22 mouse cellular contexts compared by ENCODE assay signal in genomic region chr5:66124931-66125330, GRCm38 (mm10). TPM values are rescaled to one million over a fixed set of nuclear protein-coding genes. Genes with fewer than 3 reads are reported as not detected.
DNase-seq lines count a peak whose midpoint lies in the region; ATAC-seq lines count a peak whose summit lies in the region.
"Had no signal": no experiment of that assay in that cellular context is flagged by ENCODE, and none has a peak within 500 bp of the region (broad histone marks: within the 10 kb centered on the region; RNA-seq: fewer than 3 reads in every experiment).

No protein-coding gene starts in this region.

- H3K4me3 ChIP-seq in kidney, embryonic 15.5 days (replicated peaks), result no peak overlapping the region
- no peak overlapping the region; the same call in 1 of the 2 replicates for H3K4me3 ChIP-seq in brown adipose tissue, adult 24 weeks (ENCODE audit: insufficient read depth, low read depth, low read length)
- no peak overlapping the region for H3K4me3 ChIP-seq in intestine, embryonic 14.5 days (ENCODE audit: low read depth, low read length)
- no peak overlapping the region for H3K4me3 ChIP-seq in limb, embryonic 13.5 days
- H3K4me3 ChIP-seq in liver, embryonic 12.5 days, result no peak overlapping the region
- no peak overlapping the region for H3K4me3 ChIP-seq in neural tube, embryonic 15.5 days (replicated peaks)
- H3K4me3 ChIP-seq: left cerebral cortex, adult 2 months had no signal

- no peak for DNase-seq in kidney, adult 9 months
- no peak for DNase-seq in intestine, embryonic 14.5 days (ENCODE audit: low spot score)
- DNase-seq in natural killer cell, adult 2 months (ENCODE audit: low spot score in 2 of 2), result no peak
- DNase-seq: cerebellum, adult 11 months; cerebellum, postnatal 10 days; gastrocnemius, postnatal 10 days; heart, adult 11 months; heart, postnatal 36 days; kidney, postnatal 25 days; layer of hippocampus, adult 9-11 months; lung, adult 2 months; lung, postnatal 4 days; right cerebral cortex, adult 18-20 months; thymus, adult 18-20 months; thymus, postnatal 4 days had no signal

- peak overlapping the region; percentile 29 for H3K4me2 ChIP-seq in kidney, embryonic 15.5 days
- H3K4me2 ChIP-seq in intestine, embryonic 14.5 days (ENCODE audit: low read length), result no peak overlapping the region
- H3K4me2 ChIP-seq in limb, embryonic 13.5 days (replicated peaks), result peak overlapping the region; percentile 47
- H3K4me2 ChIP-seq in liver, embryonic 12.5 days, result no peak overlapping the region
- H3K4me2 ChIP-seq in neural tube, embryonic 15.5 days, result no peak overlapping the region
- H3K4me2 ChIP-seq: hindbrain, embryonic 14.5 days had no signal

- 36% methylated on average over 9 of the region's 9 CpGs for WGBS in kidney, embryonic 15.5 days
- WGBS in intestine, embryonic 14.5 days, result 61% methylated on average over 9 of the region's 9 CpGs
- WGBS in limb, embryonic 13.5 days, result 36% methylated on average over 9 of the region's 9 CpGs
- 69% methylated on average over 9 of the region's 9 CpGs for WGBS in liver, embryonic 12.5 days (ENCODE audit: insufficient replicate concordance)
- 88% methylated on average over 9 of the region's 9 CpGs for WGBS in neural tube, embryonic 15.5 days

- H3K36me3 ChIP-seq in kidney, embryonic 15.5 days, result no peaks in the 10 kb centered on the region; the same call in 1 of the 2 replicates
- H3K36me3 ChIP-seq in intestine, embryonic 14.5 days (ENCODE audit: control insufficient read depth, insufficient read depth, low read length), result no peaks in the 10 kb centered on the region
- no peaks in the 10 kb centered on the region for H3K36me3 ChIP-seq in limb, embryonic 13.5 days
- H3K36me3 ChIP-seq in liver, embryonic 12.5 days, result no peaks in the 10 kb centered on the region
- no peaks in the 10 kb centered on the region for H3K36me3 ChIP-seq in neural tube, embryonic 15.5 days

- no peaks in the 10 kb centered on the region for H3K9me3 ChIP-seq in kidney, embryonic 15.5 days (replicated peaks)
- H3K9me3 ChIP-seq in intestine, embryonic 14.5 days (ENCODE audit: control insufficient read depth, low read length), result no peaks in the 10 kb centered on the region
- H3K9me3 ChIP-seq in limb, embryonic 13.5 days, result no peaks in the 10 kb centered on the region
- H3K9me3 ChIP-seq in liver, embryonic 12.5 days (replicated peaks), result no peaks in the 10 kb centered on the region
- H3K9me3 ChIP-seq in neural tube, embryonic 15.5 days (replicated peaks), result no peaks in the 10 kb centered on the region

- peaks cover 21% of the 10 kb centered on the region for H3K4me1 ChIP-seq in kidney, embryonic 15.5 days
- H3K4me1 ChIP-seq in brown adipose tissue, adult 24 weeks (ENCODE audit: control insufficient read depth, insufficient read depth, insufficient read length, low read length), result peaks cover 11% of the 10 kb centered on the region
- no peaks in the 10 kb centered on the region for H3K4me1 ChIP-seq in intestine, embryonic 14.5 days (replicated peaks; ENCODE audit: control insufficient read depth, insufficient read depth, low read length)
- H3K4me1 ChIP-seq in limb, embryonic 13.5 days, result peaks cover 8% of the 10 kb centered on the region
- H3K4me1 ChIP-seq in liver, embryonic 12.5 days, result 0 out of 2 replicates have a peak, but pooled peaks cover 6% of the 10 kb centered on the region
- no peaks in the 10 kb centered on the region for H3K4me1 ChIP-seq in neural tube, embryonic 15.5 days

- H3K9ac ChIP-seq in kidney, embryonic 15.5 days, result no peak overlapping the region
- H3K9ac ChIP-seq in intestine, embryonic 14.5 days (ENCODE audit: low read length), result 0 out of 2 replicates have a peak overlapping the region, but pooled peaks have one; percentile 1
- H3K9ac ChIP-seq in limb, embryonic 13.5 days, result no peak overlapping the region
- H3K9ac ChIP-seq in liver, embryonic 12.5 days, result no peak overlapping the region
- H3K9ac ChIP-seq in neural tube, embryonic 15.5 days (replicated peaks), result no peak overlapping the region
- H3K9ac ChIP-seq: hindbrain, embryonic 14.5 days had no signal

- peak overlapping the region; percentile 41 for H3K27ac ChIP-seq in kidney, embryonic 15.5 days
- H3K27ac ChIP-seq in brown adipose tissue, adult 24 weeks (replicated peaks; ENCODE audit: low read depth, low read length), result peak overlapping the region; percentile 76
- no peak overlapping the region for H3K27ac ChIP-seq in intestine, embryonic 14.5 days (ENCODE audit: low read depth)
- peak overlapping the region; percentile 33; the same call in 1 of the 2 replicates for H3K27ac ChIP-seq in limb, embryonic 13.5 days
- H3K27ac ChIP-seq in liver, embryonic 12.5 days, result no peak overlapping the region
- no peak overlapping the region for H3K27ac ChIP-seq in neural tube, embryonic 15.5 days (replicated peaks)
- H3K27ac ChIP-seq: hindbrain, embryonic 14.5 days; left cerebral cortex, adult 2 months had no signal

- no peaks in the 10 kb centered on the region for H3K27me3 ChIP-seq in kidney, embryonic 15.5 days
- H3K27me3 ChIP-seq in intestine, embryonic 14.5 days (replicated peaks; ENCODE audit: control insufficient read depth, insufficient read depth, low read length), result no peaks in the 10 kb centered on the region
- no peaks in the 10 kb centered on the region for H3K27me3 ChIP-seq in limb, embryonic 13.5 days
- H3K27me3 ChIP-seq in liver, embryonic 12.5 days (replicated peaks), result no peaks in the 10 kb centered on the region
- H3K27me3 ChIP-seq in neural tube, embryonic 15.5 days (replicated peaks), result no peaks in the 10 kb centered on the region

- ATAC-seq in kidney, embryonic 15.5 days (replicated peaks; ENCODE audit: low FRiP score), result 0 out of 2 replicates have a peak, but pooled peaks have one; percentile 36
- no peak for ATAC-seq in intestine, embryonic 14.5 days (replicated peaks; ENCODE audit: low FRiP score, low TSS enrichment, low read depth)
- ATAC-seq in limb, embryonic 13.5 days (ENCODE audit: low FRiP score, low read depth), result no peak
- no peak for ATAC-seq in liver, embryonic 12.5 days
- ATAC-seq in neural tube, embryonic 15.5 days (ENCODE audit: low FRiP score), result no peak

RNA-seq across cellular contexts. Expression of gene Rbm47, which starts 48.0 kb away (rescaled TPM):
- polyA plus RNA-seq in kidney, embryonic 15.5 days (2015; fragmentation: Nextera tagmentation; extraction: Ambion mirVana), result 60.6 and 64.7 TPM in 2 replicates
- polyA plus RNA-seq in brown adipose tissue, adult 24 weeks (2012; ENCODE audit: insufficient read depth, insufficient read length, missing spikeins), result 36.3 and 37.5 TPM in 2 replicates
- 65.1 and 79.2 TPM in 2 replicates for polyA plus RNA-seq in intestine, embryonic 14.5 days (2014; fragmentation: Nextera tagmentation; extraction: Ambion mirVana)
- polyA plus RNA-seq in limb, embryonic 13.5 days (2015; fragmentation: Nextera tagmentation; extraction: Ambion mirVana), result 3.7 and 4.0 TPM in 2 replicates
- polyA plus RNA-seq in liver, embryonic 12.5 days (2016; fragmentation: Nextera tagmentation; extraction: Ambion mirVana), result 9.0 and 9.4 TPM in 2 replicates
- 1.2 and 9.9 TPM in 2 replicates for polyA plus RNA-seq in neural tube, embryonic 15.5 days (2015; fragmentation: Nextera tagmentation; extraction: Ambion mirVana)

Comparison
In these comparisons a context has a peak if more than half of its experiments do, and no peak if none do; other contexts are left out.
1. H3K27ac ChIP-seq: peak in kidney, embryonic 15.5 days (single experiment), brown adipose tissue, adult 24 weeks (single experiment) and limb, embryonic 13.5 days (single experiment); none in intestine, embryonic 14.5 days (single experiment), liver, embryonic 12.5 days (single experiment) and neural tube, embryonic 15.5 days (single experiment).
2. H3K4me2 ChIP-seq: peak in kidney, embryonic 15.5 days (single experiment) and limb, embryonic 13.5 days (single experiment); none in intestine, embryonic 14.5 days (single experiment), liver, embryonic 12.5 days (single experiment) and neural tube, embryonic 15.5 days (single experiment).